Mouse (Mus musculus) embryonic fibroblast, embryonic 13.5 days (primary cell): ENCODE measurements around the gene Gm20431.

Source experiments
- CTCF ChIP-seq: IDR thresholded peaks from 2 replicates; pipeline ENCODE4 v1.5.1; 2011; ENCODE audit warnings: mild to moderate bottlenecking, control low read depth, low read length, moderate library complexity, borderline replicate concordance; ENCODE audit not compliant: insufficient read depth
- POLR2A ChIP-seq: IDR thresholded peaks from 2 replicates; pipeline ENCODE4 v1.6.1; 2011; ENCODE audit warnings: low read depth, mild to moderate bottlenecking, control low read depth, low read length, moderate library complexity

- TF ChIP-seq POLR2A (no peak), CTCF (no peak)
Measured at GRCm38 (mm10) chr2:167617034-167617433, 44.3 kb downstream of the Gm20431 start.
